In the genomic region with DNA sequence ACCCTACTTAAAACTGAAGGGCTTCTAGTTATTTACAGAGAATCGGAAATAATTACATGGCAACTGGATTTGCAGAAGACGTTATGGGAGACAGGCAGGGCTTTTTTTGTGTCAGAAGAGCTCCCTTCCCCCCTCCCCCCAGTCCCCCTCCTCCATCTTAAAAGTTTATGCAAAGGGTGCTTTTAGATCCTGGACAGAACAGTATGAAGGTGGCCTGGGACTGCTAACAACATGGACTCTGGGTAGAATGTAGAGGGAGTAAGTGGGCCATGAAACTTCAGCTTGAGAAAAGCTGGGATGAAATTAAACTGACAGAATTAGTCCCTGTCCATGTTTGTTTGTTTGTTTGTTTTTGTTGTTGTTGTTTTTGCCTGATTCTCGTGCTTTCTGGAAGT, we compare ENCODE assay signal across 8 mouse cellular contexts. TPM values are rescaled to one million over a fixed set of nuclear protein-coding genes. Genes with fewer than 3 reads are reported as not detected.
DNase-seq lines count a peak whose midpoint lies in the region; ATAC-seq lines count a peak whose summit lies in the region.

No protein-coding gene starts in this region.

- H3K4me1 ChIP-seq in kidney, embryonic 15.5 days = peaks cover 53% of the 10 kb centered on the region
- H3K4me1 ChIP-seq in embryonic facial prominence, embryonic 11.5 days (ENCODE audit: control insufficient read depth, insufficient read depth, low read length) = no peaks in the 10 kb centered on the region
- peaks cover 6% of the 10 kb centered on the region for H3K4me1 ChIP-seq in hindbrain, embryonic 16.5 days (ENCODE audit: control insufficient read depth, insufficient read depth, low read depth, low read length)
- peaks cover 11% of the 10 kb centered on the region for H3K4me1 ChIP-seq in midbrain, embryonic 14.5 days (ENCODE audit: control insufficient read depth, insufficient read depth, low read length)

- peak overlapping the region; percentile 43; the same call in 1 of the 2 replicates for H3K9ac ChIP-seq in kidney, embryonic 15.5 days
- H3K9ac ChIP-seq in embryonic facial prominence, embryonic 11.5 days (replicated peaks; ENCODE audit: low read length) = no peak overlapping the region
- peak overlapping the region; percentile 15; the same call in 1 of the 2 replicates for H3K9ac ChIP-seq in hindbrain, embryonic 16.5 days (ENCODE audit: low read depth, low read length)
- H3K9ac ChIP-seq in midbrain, embryonic 14.5 days (replicated peaks; ENCODE audit: low read length) = no peak overlapping the region; the same call in 1 of the 2 replicates

- H3K4me3 ChIP-seq in kidney, embryonic 15.5 days (replicated peaks) = peak overlapping the region; percentile 47
- peak overlapping the region; percentile 25 for H3K4me3 ChIP-seq in embryonic facial prominence, embryonic 11.5 days (ENCODE audit: low read depth, low read length)
- peak overlapping the region; percentile 24 for H3K4me3 ChIP-seq in hindbrain, embryonic 16.5 days (ENCODE audit: low read length)
- H3K4me3 ChIP-seq in midbrain, embryonic 14.5 days (replicated peaks; ENCODE audit: low read depth, low read length) = no peak overlapping the region

- peak overlapping the region; percentile 91 for H3K27ac ChIP-seq in kidney, embryonic 15.5 days
- no peak overlapping the region for H3K27ac ChIP-seq in embryonic facial prominence, embryonic 11.5 days (replicated peaks; ENCODE audit: low read depth, low read length)
- H3K27ac ChIP-seq in hindbrain, embryonic 16.5 days (ENCODE audit: low read depth, low read length) = no peak overlapping the region
- no peak overlapping the region for H3K27ac ChIP-seq in midbrain, embryonic 14.5 days (replicated peaks; ENCODE audit: low read depth, low read length)

- peak; percentile 61 for ATAC-seq in kidney, embryonic 15.5 days (replicated peaks; ENCODE audit: low FRiP score)
- ATAC-seq in embryonic facial prominence, embryonic 11.5 days (replicated peaks; ENCODE audit: insufficient number of reproducible peaks, low FRiP score, low TSS enrichment, low read depth) = 0 out of 2 replicates have a peak, but pooled peaks have one; percentile 63
- ATAC-seq in hindbrain, embryonic 16.5 days = no peak
- no peak for ATAC-seq in midbrain, embryonic 14.5 days (ENCODE audit: low FRiP score, low TSS enrichment)

- H3K27me3 ChIP-seq in kidney, embryonic 15.5 days = no peaks in the 10 kb centered on the region
- H3K27me3 ChIP-seq in embryonic facial prominence, embryonic 11.5 days (ENCODE audit: control insufficient read depth, insufficient read depth, low read length) = no peaks in the 10 kb centered on the region
- no peaks in the 10 kb centered on the region for H3K27me3 ChIP-seq in hindbrain, embryonic 16.5 days (replicated peaks; ENCODE audit: control insufficient read depth, insufficient read depth, low read length)
- H3K27me3 ChIP-seq in midbrain, embryonic 14.5 days (ENCODE audit: control insufficient read depth, insufficient read depth, low read length) = no peaks in the 10 kb centered on the region; the same call in 1 of the 2 replicates

- H3K4me2 ChIP-seq in kidney, embryonic 15.5 days = peak overlapping the region; percentile 79
- peak overlapping the region; percentile 61 for H3K4me2 ChIP-seq in embryonic facial prominence, embryonic 11.5 days (ENCODE audit: low read depth, low read length)
- H3K4me2 ChIP-seq in hindbrain, embryonic 16.5 days (ENCODE audit: low read length) = peak overlapping the region; percentile 58
- peak overlapping the region; percentile 48 for H3K4me2 ChIP-seq in midbrain, embryonic 14.5 days (ENCODE audit: low read length)

- WGBS in kidney, embryonic 15.5 days = 7% methylated on average over 3 of the region's 3 CpGs
- WGBS in embryonic facial prominence, embryonic 11.5 days = 11% methylated on average over 3 of the region's 3 CpGs
- 22% methylated on average over 3 of the region's 3 CpGs for WGBS in hindbrain, embryonic 16.5 days
- 14% methylated on average over 3 of the region's 3 CpGs for WGBS in midbrain, embryonic 14.5 days

- H3K36me3 ChIP-seq in kidney, embryonic 15.5 days = peaks cover 8% of the 10 kb centered on the region; the same call in 1 of the 2 replicates
- no peaks in the 10 kb centered on the region for H3K36me3 ChIP-seq in embryonic facial prominence, embryonic 11.5 days (replicated peaks; ENCODE audit: control insufficient read depth, insufficient read depth, low read depth, low read length)
- no peaks in the 10 kb centered on the region for H3K36me3 ChIP-seq in hindbrain, embryonic 16.5 days (ENCODE audit: control insufficient read depth, insufficient read depth, low read length)
- no peaks in the 10 kb centered on the region for H3K36me3 ChIP-seq in midbrain, embryonic 14.5 days (ENCODE audit: control insufficient read depth, insufficient read depth, low read length)

- intact Hi-C loops in left cerebral cortex, postnatal 36 days (cut with DNase I) = no loop called here

- H3K9me3 ChIP-seq in kidney, embryonic 15.5 days (replicated peaks) = no peaks in the 10 kb centered on the region
- no peaks in the 10 kb centered on the region for H3K9me3 ChIP-seq in embryonic facial prominence, embryonic 11.5 days (replicated peaks; ENCODE audit: control insufficient read depth, low read length)
- no peaks in the 10 kb centered on the region for H3K9me3 ChIP-seq in hindbrain, embryonic 16.5 days (ENCODE audit: control insufficient read depth, low read length)
- H3K9me3 ChIP-seq in midbrain, embryonic 14.5 days (ENCODE audit: control insufficient read depth, low read length) = no peaks in the 10 kb centered on the region

- no peak for DNase-seq in kidney, postnatal 4 days
- no peak for DNase-seq in embryonic facial prominence, embryonic 11.5 days (ENCODE audit: low spot score)
- DNase-seq in midbrain, embryonic 14.5 days = no peak
- DNase-seq in ovary, postnatal 10 days (ENCODE audit: low spot score) = no peak
- DNase-seq in gastrocnemius, adult 8-10 months (ENCODE audit: low spot score in 2 of 2) = no peak
- no peak for DNase-seq in left cerebral cortex, postnatal 36 days (ENCODE audit: low spot score in 2 of 2)

RNA-seq across cellular contexts. Expression of a gene that starts 60.0 kb away (rescaled TPM):
- polyA plus RNA-seq in kidney, embryonic 15.5 days (2015; fragmentation: Nextera tagmentation; extraction: Ambion mirVana) = 0.79 and 1.3 TPM in 2 replicates
- 0.49 and 0.58 TPM in 2 replicates for polyA plus RNA-seq in embryonic facial prominence, embryonic 11.5 days (2014; fragmentation: Nextera tagmentation; extraction: Ambion mirVana)
- 0.76 TPM in 1 of 2 replicates, not detected in the other for polyA plus RNA-seq in hindbrain, embryonic 16.5 days (2015; fragmentation: Nextera tagmentation; extraction: Ambion mirVana)
- not detected in 2 replicates for polyA plus RNA-seq in midbrain, embryonic 14.5 days (2014; fragmentation: Nextera tagmentation; extraction: Ambion mirVana)
- total RNA-seq in gastrocnemius, adult 8-10 months (2022) = 10 to 100 TPM; 77.8 to 95.8 (median 86.4) TPM
- total RNA-seq in left cerebral cortex, postnatal 36 days (2021) = under 1 TPM in 1 of 2 experiments, not detected in 1; 0.17 TPM

Comparison
In these comparisons a context has a peak if more than half of its experiments do, and no peak if none do; other contexts are left out.
1. ATAC-seq: peak in kidney, embryonic 15.5 days (single experiment) and embryonic facial prominence, embryonic 11.5 days (single experiment); none in hindbrain, embryonic 16.5 days (single experiment) and midbrain, embryonic 14.5 days (single experiment).
2. H3K9ac ChIP-seq: peak in kidney, embryonic 15.5 days (single experiment) and hindbrain, embryonic 16.5 days (single experiment); none in embryonic facial prominence, embryonic 11.5 days (single experiment) and midbrain, embryonic 14.5 days (single experiment).
3. Peak in every context shown above with its lines, with median percentiles within 50 percentile points of each other: H3K4me2 ChIP-seq.